Mouse (Mus musculus) forebrain, embryonic 15.5 days (tissue): ENCODE measurements around the gene Dscam. TPM values are rescaled to one million over a fixed set of nuclear protein-coding genes. Genes with fewer than 3 reads are reported as not detected.

Source experiments
- ATAC-seq: fragments of 200-750 bp; cut with Nextera tagmentation; replicated peaks from 2 replicates; pipeline ENCODE4 v1.8.0; 2017; ENCODE audit warnings: mild to moderate bottlenecking, moderate TSS enrichment, moderate library complexity
- H3K27ac ChIP-seq: fragments of 300-500 bp; sonication (generic); replicated peaks from 2 replicates; pipeline ENCODE4 v1.5.1; 2015; ENCODE audit warnings: mild to moderate bottlenecking, inconsistent platforms
- H3K27me3 ChIP-seq: fragments of 300-500 bp; sonication (generic); 2 replicates; pipeline ENCODE4 v1.6.1; 2015; ENCODE audit warnings: inconsistent platforms
- H3K36me3 ChIP-seq: fragments of 300-500 bp; sonication (generic); 2 replicates; pipeline ENCODE4 v1.6.1; 2015; ENCODE audit warnings: mild to moderate bottlenecking, inconsistent platforms
- H3K4me1 ChIP-seq: fragments of 300-500 bp; sonication (generic); 2 replicates; pipeline ENCODE4 v1.6.1; 2015; ENCODE audit warnings: inconsistent platforms
- H3K4me2 ChIP-seq: fragments of 300-500 bp; sonication (generic); replicated peaks from 2 replicates; pipeline ENCODE4 v1.6.1; 2015; ENCODE audit warnings: mild to moderate bottlenecking, inconsistent platforms
- H3K4me3 ChIP-seq: fragments of 300-500 bp; sonication (generic); 2 replicates; pipeline ENCODE4 v1.5.1; 2015; ENCODE audit warnings: mild to moderate bottlenecking, inconsistent platforms
- H3K9ac ChIP-seq: fragments of 300-500 bp; sonication (generic); replicated peaks from 2 replicates; pipeline ENCODE4 v1.6.1; 2015; ENCODE audit warnings: mild to moderate bottlenecking, inconsistent platforms
- H3K9me3 ChIP-seq: fragments of 300-500 bp; sonication (generic); 2 replicates; pipeline ENCODE4 v1.6.1; 2016; ENCODE audit warnings: inconsistent platforms
- WGBS: fragments of 180-500 bp; shearing (Covaris S2); methylation state at CpG from one replicate; pipeline ENCODE4 v1.1.7; 2015; ENCODE audit warnings: mixed read lengths; 5-methylcytosine and 5-hydroxymethylcytosine counted together
- polyA plus RNA-seq: library from polyadenylated mRNA; unstranded; fragments of >200 nt; fragmentation: Nextera tagmentation; extraction: Ambion mirVana; gene quantifications from 2 replicates; pipeline ENCODE4 v1.2.1, GENCODE M21; 2015

Dscam gene
- polyA plus RNA-seq, 1 experiment from 2014 or later = 7.7 TPM

DNA sequence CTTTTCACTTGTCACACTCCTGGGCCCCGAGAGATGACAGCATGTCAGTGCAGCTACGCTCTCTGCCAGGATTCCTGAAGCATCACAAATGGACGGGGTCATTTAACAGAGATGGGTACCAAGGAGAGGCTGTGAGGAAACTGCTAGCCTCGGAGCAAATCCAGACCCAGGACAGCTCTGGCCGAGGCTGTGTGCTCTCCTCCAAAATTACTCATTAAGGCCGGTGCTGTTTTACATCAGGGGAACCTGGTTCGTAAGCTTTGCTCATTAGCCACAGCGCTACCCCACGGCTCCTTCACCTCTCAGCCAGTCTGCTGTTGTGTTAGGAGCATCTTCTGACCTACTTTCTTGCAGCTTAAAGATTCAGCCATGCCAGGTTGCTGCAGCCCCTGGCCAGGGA is 449.3 kb downstream of the Dscam start:
- Histone ChIP-seq H3K36me3 (no peaks in the 10 kb centered on the region), H3K4me3 (no peak overlapping the region), H3K9me3 (no peaks in the 10 kb centered on the region), H3K27me3 (no peaks in the 10 kb centered on the region), H3K4me2 (no peak overlapping the region), H3K27ac (no peak overlapping the region), H3K9ac (no peak overlapping the region), H3K4me1 (peaks cover 16% of the 10 kb centered on the region)
- ATAC-seq = no peak
- WGBS = 63% methylated on average over 9 of the region's 9 CpGs

DNA sequence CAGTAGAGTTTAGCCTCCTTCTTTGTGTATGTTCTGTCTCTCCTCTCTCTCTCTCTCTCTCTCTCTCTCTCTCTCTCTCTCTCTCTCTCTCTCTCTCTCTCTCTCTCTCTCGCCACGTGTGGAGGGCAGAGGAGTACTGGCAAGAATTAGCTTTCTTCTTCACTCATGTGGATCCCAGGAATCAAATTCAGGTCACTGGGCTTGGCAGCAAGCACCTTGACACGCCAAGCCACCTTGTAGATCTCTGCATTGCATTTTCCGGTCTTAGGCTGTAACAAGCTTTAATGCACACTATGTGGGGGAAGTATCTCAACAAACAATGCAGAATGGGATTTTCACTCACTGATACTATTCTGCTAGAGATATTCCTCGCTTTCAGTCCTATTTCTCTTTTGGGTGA is 449.9 kb downstream of the Dscam start:
- Histone ChIP-seq H3K9ac (no peak overlapping the region), H3K4me2 (no peak overlapping the region), H3K27me3 (no peaks in the 10 kb centered on the region), H3K4me1 (peaks cover 14% of the 10 kb centered on the region), H3K9me3 (no peaks in the 10 kb centered on the region), H3K27ac (no peak overlapping the region), H3K36me3 (no peaks in the 10 kb centered on the region), H3K4me3 (no peak overlapping the region)
- 65% methylated on average over 5 of the region's 5 CpGs for WGBS
- ATAC-seq = no peak

DNA sequence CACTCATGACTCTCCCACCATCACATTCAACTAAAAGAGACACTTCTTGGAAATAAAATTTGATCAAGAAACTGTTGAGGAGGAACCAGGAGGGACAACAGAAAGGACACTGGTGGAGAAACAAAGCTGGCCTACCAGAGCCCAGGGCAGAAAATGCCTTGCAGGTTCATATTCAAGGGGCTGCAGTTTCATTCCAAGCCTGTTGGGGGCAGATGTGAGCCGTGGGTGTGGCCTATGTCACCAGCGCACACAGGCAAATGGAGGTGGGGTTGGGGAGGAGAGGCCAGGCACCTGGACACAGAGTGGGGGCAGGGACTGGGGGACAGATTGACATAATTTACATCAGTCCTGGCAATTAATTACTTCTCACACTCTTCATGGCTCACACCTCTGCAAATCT is 452.3 kb downstream of the Dscam start:
- Histone ChIP-seq H3K9me3 (no peaks in the 10 kb centered on the region), H3K4me2 (no peak overlapping the region), H3K9ac (no peak overlapping the region), H3K4me1 (peaks cover 7% of the 10 kb centered on the region), H3K4me3 (no peak overlapping the region), H3K27ac (no peak overlapping the region), H3K27me3 (no peaks in the 10 kb centered on the region), H3K36me3 (no peaks in the 10 kb centered on the region)
- 2% methylated on average over 2 of the region's 2 CpGs for WGBS
- no peak for ATAC-seq

DNA sequence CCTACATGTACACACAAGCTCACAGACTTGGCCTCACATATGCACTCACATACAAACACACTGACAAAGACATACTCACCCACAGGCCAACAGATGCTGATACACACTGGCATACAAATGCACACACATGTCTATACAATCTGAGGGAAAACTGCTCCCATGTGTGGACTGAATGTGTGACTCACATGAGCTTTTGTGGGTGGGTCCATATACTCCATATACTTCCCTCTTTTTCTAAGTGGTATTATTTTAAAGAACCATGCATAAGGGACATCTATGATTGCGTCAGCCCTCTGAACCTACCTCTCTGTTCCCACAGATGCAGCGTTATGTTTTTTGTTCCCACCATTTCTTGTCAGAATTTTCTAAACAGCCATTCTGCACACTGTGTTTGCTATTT is 453.9 kb downstream of the Dscam start:
- Histone ChIP-seq H3K4me2 (no peak overlapping the region), H3K27ac (no peak overlapping the region), H3K9me3 (no peaks in the 10 kb centered on the region), H3K27me3 (no peaks in the 10 kb centered on the region), H3K9ac (no peak overlapping the region), H3K36me3 (no peaks in the 10 kb centered on the region), H3K4me1 (peaks cover 7% of the 10 kb centered on the region), H3K4me3 (no peak overlapping the region)
- 97% methylated on average over 2 of the region's 2 CpGs for WGBS
- ATAC-seq = no peak

DNA sequence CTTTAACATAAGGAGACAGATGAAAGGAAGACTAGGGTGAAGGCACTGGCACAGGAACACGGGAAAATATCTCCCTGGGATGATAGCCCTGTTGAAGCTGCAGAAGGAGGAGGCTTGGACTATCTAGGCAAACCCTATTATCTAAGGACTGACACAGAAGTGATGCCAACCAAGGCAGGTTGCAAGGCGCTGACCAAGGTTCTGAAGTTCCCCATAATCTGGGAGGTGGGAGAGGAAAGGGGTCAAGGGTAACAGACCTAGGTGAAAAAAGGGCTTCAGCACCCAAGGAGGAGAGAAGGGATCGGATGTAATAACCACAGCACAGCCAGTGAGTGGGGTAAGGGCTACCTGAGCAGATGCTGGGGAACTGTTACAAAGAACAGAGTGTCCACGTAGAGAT is 458.6 kb downstream of the Dscam start:
- no peak overlapping the region for H3K4me2 ChIP-seq
- ATAC-seq = no peak
- H3K27ac ChIP-seq = no peak overlapping the region
- H3K9me3 ChIP-seq = no peaks in the 10 kb centered on the region
- H3K9ac ChIP-seq = no peak overlapping the region
- no peak overlapping the region for H3K4me3 ChIP-seq
- 57% methylated on average over 4 of the region's 4 CpGs for WGBS
- H3K4me1 ChIP-seq = no peaks in the 10 kb centered on the region
- no peaks in the 10 kb centered on the region for H3K36me3 ChIP-seq
- no peaks in the 10 kb centered on the region for H3K27me3 ChIP-seq

DNA sequence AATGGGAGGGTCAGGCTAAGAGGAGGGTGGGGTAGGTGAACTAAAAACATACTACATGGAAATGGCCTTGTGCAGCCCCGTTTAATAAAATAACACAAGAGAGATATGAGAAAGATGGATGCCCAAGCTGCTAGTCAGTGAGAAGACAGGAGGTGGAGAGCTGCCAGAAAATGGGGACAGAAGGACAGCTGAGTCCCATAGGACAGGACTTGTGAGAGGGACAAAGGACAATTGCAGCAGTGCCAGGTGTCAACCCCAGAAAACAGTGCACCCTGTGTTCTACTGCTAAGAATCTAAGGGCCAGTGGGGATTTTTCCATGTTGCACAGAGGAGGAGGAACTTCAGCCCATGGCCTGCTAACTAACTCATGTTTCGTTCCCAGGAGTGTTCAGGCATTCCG is 470.0 kb downstream of the Dscam start:
- no peak overlapping the region for H3K4me2 ChIP-seq
- no peak overlapping the region for H3K4me3 ChIP-seq
- H3K9me3 ChIP-seq = no peaks in the 10 kb centered on the region
- H3K27me3 ChIP-seq = no peaks in the 10 kb centered on the region
- H3K27ac ChIP-seq = no peak overlapping the region
- H3K9ac ChIP-seq = no peak overlapping the region
- WGBS = 89% methylated on average over 3 of the region's 3 CpGs
- H3K4me1 ChIP-seq = peaks cover 9% of the 10 kb centered on the region
- no peaks in the 10 kb centered on the region for H3K36me3 ChIP-seq
- no peak for ATAC-seq

DNA sequence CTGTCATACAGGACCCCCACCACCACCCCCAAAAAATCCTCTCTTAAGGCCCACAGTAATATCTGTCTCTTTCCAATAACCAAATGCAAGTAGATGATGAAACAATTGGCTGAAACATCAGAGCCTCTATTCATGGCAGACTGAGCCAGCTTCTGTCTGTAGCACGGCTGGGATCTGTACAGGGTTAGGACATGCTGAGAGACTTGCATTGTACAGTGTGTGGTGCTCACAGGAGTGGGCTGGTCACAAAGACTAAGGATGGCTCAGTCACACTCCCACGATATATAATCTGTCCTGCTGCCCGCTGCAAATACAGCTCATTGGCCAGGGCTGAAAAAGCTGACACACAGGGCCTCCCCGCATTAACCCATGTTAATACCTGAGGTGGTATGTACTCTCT is 474.7 kb downstream of the Dscam start:
- no peak overlapping the region for H3K27ac ChIP-seq
- peaks cover 9% of the 10 kb centered on the region for H3K4me1 ChIP-seq
- 62% methylated on average over 4 of the region's 4 CpGs for WGBS

DNA sequence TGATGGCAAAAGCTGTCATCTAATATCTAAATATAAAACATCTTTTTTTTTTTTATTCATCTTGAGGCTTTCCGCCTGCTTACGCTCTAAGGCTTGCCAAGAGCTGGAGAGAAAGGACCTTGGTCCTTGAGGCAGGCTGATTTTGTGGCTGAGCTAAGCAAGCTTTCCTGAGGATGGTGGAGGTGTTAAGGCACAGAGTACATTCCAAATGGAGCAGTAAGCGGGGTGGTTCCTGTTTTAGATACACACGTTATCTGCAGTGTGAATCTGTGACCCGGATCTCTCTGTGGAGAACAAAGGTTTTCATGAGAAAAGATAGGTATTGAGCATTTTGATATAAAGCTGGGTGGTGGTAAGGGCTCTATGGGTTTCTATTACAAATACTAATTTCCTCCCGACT is 479.0 kb downstream of the Dscam start:
- WGBS = 82% methylated on average over 6 of the region's 6 CpGs
- H3K27ac ChIP-seq = no peak overlapping the region
- no peaks in the 10 kb centered on the region for H3K36me3 ChIP-seq
- H3K9ac ChIP-seq = no peak overlapping the region
- no peak overlapping the region for H3K4me2 ChIP-seq
- H3K4me1 ChIP-seq = peaks cover 8% of the 10 kb centered on the region
- no peaks in the 10 kb centered on the region for H3K27me3 ChIP-seq
- H3K9me3 ChIP-seq = no peaks in the 10 kb centered on the region
- no peak for ATAC-seq
- H3K4me3 ChIP-seq = no peak overlapping the region

More for the DNA sequence above, 474.7 kb downstream of the Dscam start:
- Histone ChIP-seq H3K4me3 (no peak overlapping the region), H3K9ac (no peak overlapping the region), H3K27me3 (no peaks in the 10 kb centered on the region), H3K4me2 (no peak overlapping the region), H3K36me3 (no peaks in the 10 kb centered on the region), H3K9me3 (no peaks in the 10 kb centered on the region)
- ATAC-seq = 0 out of 2 replicates have a peak, but pooled peaks have one; percentile 48

DNA sequence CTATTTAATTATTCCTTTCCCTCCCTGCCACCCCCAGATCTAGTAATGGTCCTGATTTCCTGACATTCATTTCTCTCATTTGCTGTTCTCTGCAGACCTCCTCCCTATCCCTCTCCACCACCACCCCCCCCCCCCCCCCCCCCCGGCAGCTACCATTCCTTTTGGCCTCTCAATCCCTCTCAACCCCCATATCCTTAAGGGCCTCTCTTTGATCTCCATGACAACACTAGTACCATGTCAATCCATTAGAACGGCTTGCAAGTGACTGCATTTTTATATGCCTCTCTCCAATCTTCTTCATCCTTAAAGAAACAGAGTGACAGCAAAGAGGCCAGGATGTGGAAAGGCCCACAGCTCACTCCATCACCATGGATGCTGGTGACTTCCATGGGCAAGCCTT is 480.5 kb downstream of the Dscam start:
- Histone ChIP-seq H3K4me2 (no peak overlapping the region), H3K36me3 (no peaks in the 10 kb centered on the region), H3K4me3 (no peak overlapping the region), H3K9me3 (no peaks in the 10 kb centered on the region), H3K9ac (no peak overlapping the region), H3K4me1 (no peaks in the 10 kb centered on the region), H3K27ac (no peak overlapping the region), H3K27me3 (no peaks in the 10 kb centered on the region)
- ATAC-seq = no peak
- 4% methylated on average over 1 of the region's 2 CpGs for WGBS

DNA sequence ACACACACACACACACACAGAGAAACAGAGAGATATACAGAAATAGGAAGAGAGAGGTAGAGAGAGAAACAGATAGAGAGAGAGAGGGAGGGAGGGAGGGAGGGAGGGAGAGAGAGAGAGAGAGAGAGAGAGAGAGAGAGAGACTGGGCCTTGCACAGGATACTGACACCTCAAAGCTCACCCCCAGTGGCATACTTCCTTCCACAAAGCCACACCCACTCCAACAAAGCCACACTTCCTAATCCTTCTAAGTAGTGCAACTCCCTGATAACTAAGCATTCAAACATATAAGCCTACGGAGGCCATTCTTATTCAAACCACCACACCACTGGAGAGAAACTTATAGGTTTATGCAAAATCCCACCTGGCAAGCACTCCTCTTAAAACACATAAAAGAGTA is 481.1 kb downstream of the Dscam start:
- H3K9me3 ChIP-seq = no peaks in the 10 kb centered on the region
- 18% methylated on average over 1 of the region's 1 CpGs for WGBS
- no peak overlapping the region for H3K9ac ChIP-seq
- H3K27ac ChIP-seq = no peak overlapping the region
- ATAC-seq = no peak
- no peaks in the 10 kb centered on the region for H3K4me1 ChIP-seq
- no peaks in the 10 kb centered on the region for H3K36me3 ChIP-seq
- no peaks in the 10 kb centered on the region for H3K27me3 ChIP-seq
- no peak overlapping the region for H3K4me3 ChIP-seq
- no peak overlapping the region for H3K4me2 ChIP-seq

DNA sequence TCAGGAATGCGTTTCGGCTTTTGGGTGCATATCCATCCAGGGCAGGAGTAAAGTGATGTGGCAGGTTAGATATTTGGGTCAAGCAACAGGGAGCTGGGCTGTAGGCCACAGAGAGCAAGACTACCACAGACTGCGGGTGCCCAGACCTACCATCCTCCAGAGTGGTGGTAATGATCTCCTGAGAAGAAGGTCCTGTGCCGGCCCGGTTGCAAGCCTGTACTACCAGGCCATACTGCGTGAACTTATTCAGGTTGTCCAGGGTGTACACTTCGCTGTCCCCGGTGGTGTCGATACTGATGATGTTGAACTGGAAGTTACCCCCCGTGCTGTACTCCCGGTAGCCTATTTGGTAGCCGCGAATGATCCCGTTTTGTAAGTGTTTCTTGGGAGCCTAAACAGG is 485.5 kb downstream of the Dscam start:
- Histone ChIP-seq H3K9ac (no peak overlapping the region), H3K27ac (no peak overlapping the region), H3K4me1 (no peaks in the 10 kb centered on the region), H3K27me3 (no peaks in the 10 kb centered on the region), H3K4me3 (no peak overlapping the region), H3K4me2 (no peak overlapping the region), H3K9me3 (no peaks in the 10 kb centered on the region), H3K36me3 (no peaks in the 10 kb centered on the region)
- peak; percentile 53; the same call in 1 of the 2 replicates for ATAC-seq
- WGBS = 93% methylated on average over 14 of the region's 14 CpGs

DNA sequence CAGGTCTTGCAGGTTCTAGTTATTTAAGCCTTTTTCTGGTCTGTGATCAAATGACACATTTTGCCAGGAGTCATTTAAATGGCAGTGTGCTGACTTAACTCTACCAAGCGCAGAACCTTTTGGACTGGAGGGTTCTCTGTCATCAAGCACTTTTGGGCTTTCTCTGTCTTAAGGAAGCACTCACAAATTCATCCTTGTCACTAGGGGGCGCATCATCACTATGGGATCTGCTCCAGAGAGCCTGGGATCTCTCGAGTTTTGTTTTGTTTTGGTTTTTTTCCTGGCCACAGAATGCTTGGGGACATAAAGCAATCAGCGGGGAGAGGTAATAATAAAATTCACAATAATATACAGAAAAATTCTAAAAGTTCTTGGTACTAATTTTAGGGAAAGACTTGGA is 486.0 kb downstream of the Dscam start:
- Histone ChIP-seq H3K4me1 (no peaks in the 10 kb centered on the region), H3K27me3 (no peaks in the 10 kb centered on the region), H3K9me3 (no peaks in the 10 kb centered on the region), H3K27ac (no peak overlapping the region), H3K36me3 (no peaks in the 10 kb centered on the region), H3K4me3 (no peak overlapping the region), H3K4me2 (no peak overlapping the region), H3K9ac (no peak overlapping the region)
- ATAC-seq = peak; percentile 46; the same call in 1 of the 2 replicates
- 17% methylated on average over 4 of the region's 4 CpGs for WGBS

DNA sequence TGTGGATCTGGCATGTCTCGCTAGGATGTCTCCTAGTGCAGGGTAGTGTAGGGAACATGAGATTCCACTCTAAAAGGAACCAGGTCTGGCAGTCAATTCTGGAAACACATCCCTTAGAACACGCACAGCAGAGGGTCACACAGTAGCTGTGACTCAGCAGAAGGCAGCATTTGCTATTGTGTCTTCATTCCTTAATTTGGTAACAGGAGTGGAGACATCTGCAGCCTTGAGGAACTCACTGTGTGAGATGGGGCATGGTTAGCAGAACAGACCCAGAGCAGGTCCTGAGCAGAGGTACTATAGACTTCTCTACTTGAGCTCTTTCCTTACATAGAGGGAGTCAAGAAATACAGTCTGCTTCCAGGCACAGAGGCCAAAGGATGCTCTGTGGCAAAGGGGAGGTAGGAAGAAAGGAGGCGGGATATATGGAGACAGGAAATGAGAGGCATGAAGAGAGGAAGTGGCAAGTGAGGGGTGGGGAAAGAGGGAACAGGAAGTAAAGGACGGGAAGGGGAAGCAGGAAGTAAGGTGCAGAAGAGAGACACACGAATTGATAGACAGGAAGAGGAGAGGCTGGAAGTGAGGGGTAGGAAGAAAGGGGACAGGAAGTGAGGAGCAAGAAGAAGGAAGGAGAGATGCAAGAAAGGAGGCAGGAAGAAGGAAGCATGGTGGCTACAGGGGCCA is 488.1 kb downstream of the Dscam start:
- no peak overlapping the region for H3K4me2 ChIP-seq
- WGBS = 78% methylated on average over 5 of the region's 5 CpGs
- no peaks in the 10 kb centered on the region for H3K9me3 ChIP-seq
- H3K4me1 ChIP-seq = no peaks in the 10 kb centered on the region
- H3K27ac ChIP-seq = no peak overlapping the region
- 0 out of 2 replicates have a peak, but pooled peaks cover 3% of the 10 kb centered on the region for H3K36me3 ChIP-seq
- H3K9ac ChIP-seq = no peak overlapping the region
- H3K4me3 ChIP-seq = no peak overlapping the region
- no peak for ATAC-seq
- H3K27me3 ChIP-seq = no peaks in the 10 kb centered on the region
